Mouse (Mus musculus) brain, embryonic 18.5 days (tissue): ENCODE results near the gene Wnt7b.

Experiments
- DNase-seq: peaks from one replicate; pipeline ENCODE4 v3.0.0-alpha.2; 2012; ENCODE audit warnings: low read depth, low spot score

Wnt7b gene

GRCm38 (mm10) chr15:85601202-85601601, 18.9 kb upstream of the Wnt7b start:
- DNase-seq: no peak

GRCm38 (mm10) chr15:85600696-85601094, 18.4 kb upstream of the Wnt7b start:
- DNase-seq: no peak

- no peak for DNase-seq
Measured at GRCm38 (mm10) chr15:85599887-85600695, 17.8 kb upstream of the Wnt7b start.

DNA sequence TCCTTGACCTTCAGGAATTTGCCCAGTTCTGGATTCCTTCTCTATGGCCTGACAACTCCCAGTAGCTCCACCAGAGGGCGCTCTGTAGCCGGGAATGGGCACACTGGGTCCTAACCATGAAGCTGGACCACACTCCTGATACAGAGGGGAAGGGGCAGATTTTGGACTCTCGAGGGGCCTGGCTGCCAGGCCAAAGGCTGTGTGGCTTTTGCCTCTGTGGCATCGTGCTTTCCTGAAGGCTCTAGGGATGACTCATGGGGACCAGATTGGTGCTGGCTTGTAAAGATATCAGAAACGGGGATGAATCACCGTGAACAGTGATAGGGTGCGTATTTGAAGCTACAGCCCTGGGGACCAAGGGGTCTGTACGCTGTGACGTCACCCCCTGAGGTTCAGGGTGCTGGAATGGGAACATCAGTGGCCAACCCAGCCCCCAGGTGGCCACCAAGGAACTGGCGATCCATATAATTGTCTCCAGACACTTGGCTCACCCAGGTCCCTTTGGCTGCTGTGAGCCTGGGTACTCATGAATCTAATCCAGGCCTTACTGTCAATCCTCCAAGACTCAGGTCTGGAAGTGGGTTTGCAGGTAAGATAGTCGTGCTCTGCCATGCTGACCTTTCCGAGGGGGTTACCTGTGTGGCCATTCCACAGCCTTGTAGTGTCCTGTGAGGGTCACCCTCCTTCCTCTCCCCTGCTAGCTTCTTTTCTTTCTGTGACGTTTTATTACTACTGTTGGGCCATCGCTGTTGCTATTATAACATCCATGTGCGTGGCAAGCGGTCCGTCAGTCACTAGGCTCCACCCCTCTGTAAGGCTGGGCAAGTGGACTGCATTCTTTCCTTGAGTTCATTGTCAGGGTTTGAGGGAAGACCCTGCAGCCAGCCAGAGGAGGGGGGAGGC, 17.0 kb upstream of the Wnt7b start:
- DNase-seq: no peak

DNA sequence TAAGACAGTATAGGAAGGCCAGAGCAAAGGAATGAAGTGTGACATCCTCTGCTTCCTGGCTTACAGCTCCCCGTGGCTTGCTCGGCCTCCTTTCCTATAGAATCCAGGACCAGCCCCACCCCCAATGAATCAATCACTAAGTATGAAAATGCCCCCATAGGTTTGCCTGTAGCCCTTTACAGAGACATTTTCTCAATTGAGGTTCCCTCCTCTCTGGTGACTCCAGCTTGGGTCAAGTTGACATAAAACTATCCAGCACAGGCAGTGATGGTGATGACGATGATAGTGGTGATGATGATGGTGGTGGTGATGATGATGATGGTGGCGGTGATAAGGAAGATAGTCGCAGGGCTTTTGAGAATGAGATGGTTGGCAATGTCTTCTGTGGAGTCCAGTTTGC, 16.2 kb upstream of the Wnt7b start:
- no peak for DNase-seq

- no peak for DNase-seq
Measured at GRCm38 (mm10) chr15:85597403-85597802, 15.1 kb upstream of the Wnt7b start.

DNA sequence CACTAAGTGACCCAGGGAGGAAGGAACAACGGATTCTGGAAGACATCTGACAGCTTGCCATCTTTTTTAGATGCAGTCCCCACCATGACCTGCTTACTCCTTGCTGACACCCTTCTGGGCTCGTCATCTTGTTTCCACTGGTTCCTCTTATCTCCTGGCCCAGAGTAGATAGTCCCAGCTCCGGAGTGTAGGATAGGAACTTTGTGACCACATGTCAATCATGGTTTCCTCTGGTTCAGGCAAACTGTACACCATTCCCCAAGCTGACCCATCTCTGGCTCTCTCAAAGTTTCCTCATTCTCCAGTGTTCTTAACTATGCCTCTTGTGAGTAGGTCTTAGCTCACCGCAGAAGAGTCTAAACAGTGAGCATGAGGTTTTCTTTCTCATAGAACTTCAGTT, 10.4 kb upstream of the Wnt7b start:
- no peak for DNase-seq

GRCm38 (mm10) chr15:85590831-85591230, 8.6 kb upstream of the Wnt7b start:
- no peak for DNase-seq

DNA sequence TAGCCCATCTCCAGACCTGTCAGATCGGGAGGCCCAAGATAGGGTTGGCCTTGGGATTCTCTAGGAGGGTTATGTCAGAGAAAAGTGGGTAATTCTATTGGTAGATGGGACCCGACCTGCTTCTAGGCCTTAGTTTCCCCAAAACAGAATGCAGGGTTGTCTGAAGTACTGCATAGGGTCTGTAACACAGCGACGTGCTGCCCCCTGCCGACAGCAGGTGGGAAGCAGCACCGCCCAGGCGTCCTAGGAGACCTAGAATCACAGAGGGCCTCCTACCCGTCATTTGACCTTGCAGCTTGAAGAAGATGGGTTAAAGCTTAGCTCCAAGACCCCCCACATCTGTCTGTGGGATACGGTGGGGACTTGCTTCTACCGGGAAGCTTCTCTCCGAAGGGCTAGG, 1.2 kb upstream of the Wnt7b start:
- no peak for DNase-seq

DNA sequence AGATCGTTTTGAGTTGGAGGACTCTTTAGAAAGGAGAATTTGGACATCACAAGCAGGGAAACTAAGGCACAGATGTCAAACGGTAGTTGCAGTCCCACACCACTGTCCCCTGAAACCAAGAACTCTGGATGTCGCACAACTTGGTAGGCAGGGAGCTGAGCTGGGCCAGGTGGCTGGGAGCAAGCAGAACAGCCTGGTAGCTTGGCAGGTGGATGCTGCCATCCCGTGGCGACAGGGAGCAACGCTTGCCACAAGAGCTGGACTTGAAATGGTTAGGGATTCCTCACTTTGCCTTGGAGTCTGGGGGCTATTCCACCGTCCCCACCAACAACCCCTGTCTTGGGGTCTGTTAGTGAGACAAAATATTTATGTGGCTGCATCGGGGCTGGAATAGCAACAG, 751 bp upstream of the Wnt7b start:
- peak; percentile 72 for DNase-seq

DNA sequence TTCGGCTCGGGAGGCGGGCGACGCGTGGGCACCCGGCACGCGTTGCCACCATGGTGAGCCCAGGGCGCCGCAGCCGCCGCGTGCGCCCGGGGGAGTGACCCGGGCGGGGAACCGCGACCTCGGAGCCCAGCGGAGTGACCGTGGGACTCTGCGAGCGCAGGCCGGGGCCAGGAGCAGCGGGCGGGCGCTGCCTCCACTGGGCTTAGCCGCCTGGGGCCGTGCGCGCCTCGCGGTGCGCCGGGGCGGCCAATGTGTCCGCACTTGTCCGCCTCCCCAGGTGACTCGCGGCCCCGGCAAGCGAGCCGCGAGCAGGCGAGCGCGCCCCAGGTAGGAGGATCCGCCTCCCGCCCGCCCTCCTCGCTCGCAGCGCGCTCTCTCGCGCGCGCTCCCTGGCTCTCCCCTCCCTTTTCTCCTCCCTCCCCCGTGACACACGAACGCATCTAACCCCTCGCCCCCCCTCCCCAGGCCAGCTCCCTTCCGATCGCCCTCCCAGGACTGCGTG, 659 bp downstream of the Wnt7b start:
- no peak for DNase-seq

DNA sequence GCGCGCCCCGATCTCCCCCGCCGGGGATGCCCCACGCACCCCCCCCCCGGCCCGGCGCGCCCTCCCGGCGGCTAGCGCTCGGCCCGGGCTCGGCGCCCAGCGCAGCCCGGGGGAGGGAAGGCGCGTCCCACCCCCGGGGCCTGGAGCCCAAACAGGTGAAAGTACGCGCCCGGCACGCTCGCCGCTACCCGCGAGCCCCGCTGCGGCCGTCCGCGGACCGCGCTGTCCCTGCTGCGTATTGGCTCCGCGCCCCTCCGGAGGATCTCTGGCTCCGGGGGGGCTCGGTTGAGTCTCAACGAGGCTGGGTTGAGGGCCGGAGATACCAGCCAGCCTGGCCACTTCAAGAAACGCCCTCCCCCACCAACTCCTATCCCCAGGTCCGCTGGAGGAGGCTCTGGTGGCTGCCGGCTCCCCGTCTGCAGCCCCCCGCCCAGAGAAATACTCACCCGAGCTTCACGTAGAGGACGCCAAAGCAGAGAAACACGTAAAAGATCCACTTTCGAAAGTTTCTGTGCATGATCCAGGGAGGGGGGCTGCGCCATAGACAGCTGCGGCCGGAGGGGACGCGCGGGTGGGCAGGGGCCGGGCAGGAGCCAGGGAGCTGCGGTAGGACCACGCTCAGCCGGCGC, 1.2 kb downstream of the Wnt7b start:
- DNase-seq: no peak

GRCm38 (mm10) chr15:85580483-85580882, 1.8 kb downstream of the Wnt7b start:
- DNase-seq: no peak

DNA sequence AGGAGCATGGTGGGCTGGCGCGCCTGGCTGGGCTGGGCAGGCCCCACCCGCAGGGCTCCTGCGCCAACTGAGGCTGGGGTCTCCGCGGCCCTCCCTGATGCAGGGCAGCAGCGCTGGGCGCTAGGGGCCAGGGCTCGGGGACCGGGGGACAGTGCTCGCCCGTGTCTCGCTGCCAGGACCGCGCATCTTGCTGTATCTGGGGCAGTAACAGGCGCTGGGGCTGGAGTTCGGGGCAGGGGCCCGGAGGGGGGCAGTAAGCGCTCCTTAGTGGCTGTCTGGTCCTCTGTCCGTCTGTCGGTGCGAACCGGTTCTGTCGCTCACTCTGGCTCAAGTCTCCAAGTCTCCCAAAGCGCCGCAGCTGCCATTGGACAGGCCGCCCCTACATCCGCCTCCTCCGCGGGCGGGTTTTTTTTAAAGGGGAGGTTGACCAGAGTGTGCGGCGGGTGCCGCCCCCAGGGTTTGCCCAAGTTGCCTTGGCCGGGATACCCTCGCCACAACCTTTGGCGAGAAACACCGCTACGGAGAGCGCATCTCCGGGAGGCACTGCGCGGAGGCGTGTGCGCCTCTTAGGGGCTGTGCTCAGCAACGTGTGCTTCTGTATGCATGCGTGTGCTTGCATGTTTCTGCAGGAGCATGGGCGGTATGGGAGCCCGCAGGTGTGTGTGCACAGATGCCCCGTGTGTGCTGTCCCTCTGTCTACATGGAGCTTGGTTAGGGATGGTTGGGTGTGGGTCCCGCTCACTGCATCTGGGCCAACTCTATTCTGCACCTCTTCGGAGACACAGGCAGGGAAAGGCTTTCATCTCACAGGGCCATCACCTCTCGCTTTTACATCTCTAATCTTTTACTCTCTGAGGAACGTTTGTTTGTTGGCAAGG, 4.5 kb downstream of the Wnt7b start:
- DNase-seq: no peak

DNA sequence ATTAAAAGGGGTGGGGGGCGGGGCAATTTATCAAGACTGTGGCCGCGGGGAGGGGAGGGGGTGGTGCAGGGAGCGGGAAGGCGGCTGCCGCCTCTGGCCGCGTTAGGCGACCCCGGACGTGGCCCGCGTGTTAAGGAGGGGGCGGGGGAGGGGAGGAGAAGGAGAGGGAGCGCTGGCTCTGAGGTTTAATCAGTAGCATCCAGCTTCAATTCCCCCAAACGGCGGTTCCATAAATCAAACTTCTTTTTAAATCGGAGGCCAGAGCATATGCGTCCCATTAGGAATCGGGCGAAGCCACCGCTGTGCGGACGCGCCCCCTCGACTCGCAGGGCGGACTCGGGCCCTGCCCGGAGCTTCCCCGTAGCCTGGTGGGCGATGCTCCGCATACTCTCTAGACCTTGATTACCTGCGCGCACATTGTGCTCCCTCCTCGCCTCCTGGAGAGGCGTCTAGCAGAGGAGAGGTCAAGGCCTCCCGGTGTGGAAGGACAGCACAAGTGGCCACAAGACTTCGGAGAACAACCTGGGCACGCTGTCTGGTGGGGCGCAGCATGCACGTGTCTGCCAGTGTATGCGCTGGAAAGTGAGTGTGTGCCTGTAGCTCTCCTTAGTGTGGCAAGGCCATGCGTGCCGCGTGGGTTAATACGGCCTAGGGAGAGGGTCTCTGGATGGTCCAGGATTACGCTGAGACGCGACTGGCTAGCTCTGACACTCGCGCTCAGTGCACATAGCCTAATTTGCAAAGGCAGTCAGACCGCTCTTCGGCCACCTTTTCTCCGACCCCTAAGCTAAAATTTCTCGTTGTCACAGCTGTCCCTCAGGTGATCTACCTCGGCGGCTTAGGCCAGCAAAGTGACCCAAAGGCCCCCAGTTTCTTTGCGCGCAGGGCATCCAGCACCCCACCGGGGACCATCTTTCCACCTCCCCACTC, 5.5 kb downstream of the Wnt7b start:
- DNase-seq: no peak

GRCm38 (mm10) chr15:85576110-85576509, 6.2 kb downstream of the Wnt7b start:
- no peak for DNase-seq

GRCm38 (mm10) chr15:85574558-85574957, 7.7 kb downstream of the Wnt7b start:
- no peak for DNase-seq

DNA sequence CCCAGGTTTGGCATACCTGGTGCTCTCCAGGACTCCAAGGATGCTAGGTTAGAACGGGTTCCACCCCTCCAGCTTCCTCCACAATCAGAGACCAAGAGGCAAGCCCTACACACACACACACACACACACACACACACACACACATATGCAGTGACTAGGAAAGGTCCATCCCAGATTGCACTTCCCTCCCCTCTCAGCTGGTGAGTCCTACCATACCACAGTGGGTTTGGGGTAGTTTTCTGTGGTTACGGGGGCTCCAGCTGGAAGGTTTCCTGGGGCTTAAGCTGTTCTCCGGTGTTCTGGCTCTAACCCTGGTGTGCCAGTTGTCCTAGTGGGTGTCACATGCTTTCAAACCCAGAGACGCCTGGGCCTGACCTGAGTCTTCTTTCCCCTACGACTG, 8.2 kb downstream of the Wnt7b start:
- no peak for DNase-seq

DNA sequence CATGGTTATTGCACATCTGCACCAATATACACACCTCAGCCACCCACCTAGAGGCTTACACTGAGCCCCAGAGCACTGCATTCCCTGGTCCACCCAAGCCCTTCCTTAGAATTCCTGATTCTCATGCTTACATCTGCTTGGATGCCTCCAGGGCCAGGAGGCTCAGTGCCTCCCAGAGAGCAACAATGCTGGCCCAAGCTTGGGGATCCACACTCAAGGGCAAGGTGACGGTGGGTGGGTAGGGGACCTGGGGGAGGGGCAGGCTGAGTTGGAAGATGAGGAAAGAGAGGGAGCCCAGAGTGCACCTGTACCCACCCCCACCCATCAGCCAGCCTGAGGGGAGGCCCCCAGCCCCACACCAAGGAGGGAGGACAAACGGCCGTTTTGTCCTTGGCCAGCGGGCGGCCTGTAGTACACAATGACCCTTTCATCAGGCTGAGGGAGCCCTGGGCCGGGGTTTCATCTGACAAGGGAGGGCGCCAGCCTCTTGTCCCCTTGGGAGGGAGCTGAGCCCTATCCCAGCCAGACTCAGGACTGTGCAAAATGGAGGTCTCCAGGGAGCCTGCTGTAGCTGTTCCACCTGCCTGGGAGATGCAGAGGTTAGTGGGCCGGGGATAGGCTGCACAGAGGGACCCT, 9.5 kb downstream of the Wnt7b start:
- DNase-seq: no peak
